Mouse (Mus musculus) bone marrow macrophage, adult 2 months (primary cell): ENCODE data around the gene Slc1a7.

Source experiments
- CTCF ChIP-seq: IDR thresholded peaks from 2 replicates; pipeline ENCODE4 v1.5.1; 2012; ENCODE audit warnings: low read depth, mild to moderate bottlenecking, low read length, moderate library complexity
- POLR2A ChIP-seq: IDR thresholded peaks from 2 replicates; pipeline ENCODE4 v1.6.1; 2012; ENCODE audit warnings: mild to moderate bottlenecking, low read depth, low read length, borderline replicate concordance

DNA sequence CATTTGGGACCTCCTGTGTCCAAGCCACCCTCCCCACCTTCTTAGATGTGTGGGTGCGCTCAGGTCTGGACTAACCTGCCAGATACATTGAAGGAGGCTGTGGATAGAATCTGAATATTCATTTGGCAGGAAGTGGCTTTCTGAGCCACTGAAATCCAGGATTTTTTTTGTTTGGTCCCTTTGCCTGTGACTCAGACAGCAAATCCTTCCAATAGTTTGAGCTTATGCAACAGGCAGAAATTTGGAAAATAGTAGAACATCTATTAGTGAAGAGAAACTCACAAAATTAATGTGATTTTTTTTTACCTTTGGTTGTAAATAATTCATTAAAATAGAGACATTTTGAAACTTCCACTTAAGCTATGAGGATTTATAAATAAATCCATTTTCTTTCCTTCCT is 3.0 kb downstream of the Slc1a7 start:
- TF ChIP-seq POLR2A, result no peak
- TF ChIP-seq CTCF, result no peak
